Mouse (Mus musculus) left cerebral cortex, postnatal 25 days (tissue): Measurements from ENCODE around the gene Vipr1. TPM values are rescaled to one million over a fixed set of nuclear protein-coding genes. Genes with fewer than 3 reads are reported as not detected.
A peak's percentile ranks its signal among the peaks of the same experiment; 100 is the strongest.
"Not testable (repeated sequence)": the region's sequence is repeated elsewhere in the genome, so short reads cannot be mapped to it uniquely, and the experiment has no call there.

ENCODE experiments used
- DNase-seq, 2 experiments: peaks; one replicate each; pipeline ENCODE4 v3.0.0; 2022; ENCODE audit warnings: low spot score in 2 of 2, mixed read lengths in 1 of 2
- intact Hi-C: fragments of 180-260 bp; cut with DNase I; formaldehyde crosslinking; loops from one replicate; pipeline ENCODE4 v1.15.1; 2025
- total RNA-seq, 2 experiments: library from RNA; stranded (reverse); gene quantifications; 2 replicates each; pipeline ENCODE4 v1.2.3; 2021

The Vipr1 gene
- total RNA-seq, result 10 to 100 TPM; 22.2 to 26.2 TPM

- intact Hi-C loops, result loop anchor here (1.0 kb wide), 2 partner anchors 25 to 77 kb away; partner anchors contain the start of gene Nktr
- peak; percentile 85 to 92 for DNase-seq
Observed at GRCm38 (mm10) chr9:121642401-121643181, at the start of gene Vipr1. Gene Vipr1, plus strand, starts transcription at chr9:121642716.

DNA sequence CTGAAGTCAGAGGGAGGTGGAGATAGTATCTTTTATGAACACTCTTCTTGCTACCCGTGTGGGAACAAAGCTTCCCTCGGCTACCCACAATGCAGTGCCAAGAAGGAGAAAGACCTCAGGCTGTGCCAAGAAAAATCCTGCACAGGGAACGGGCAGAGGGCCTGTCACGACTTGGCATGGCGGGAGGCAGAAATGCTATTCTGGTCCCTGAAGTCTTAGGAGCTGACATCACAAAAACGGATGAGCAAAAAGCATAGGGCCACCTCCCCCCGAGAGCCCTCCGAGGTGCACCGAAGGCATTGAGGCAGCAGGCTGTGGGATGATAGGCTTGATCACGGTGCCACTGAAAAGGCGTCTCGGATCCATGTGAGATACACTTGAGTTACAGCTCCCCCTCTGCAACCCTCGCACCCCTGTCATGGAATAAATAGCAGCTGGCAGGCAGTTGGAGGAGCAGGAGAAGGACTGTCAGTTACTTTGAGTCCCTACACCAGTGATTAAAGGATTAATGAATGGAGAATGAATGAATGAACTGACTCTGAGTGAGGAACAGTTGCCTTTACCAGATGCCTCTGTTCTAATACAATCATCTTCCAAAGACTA lies 49.5 kb upstream of the Vipr1 start:
- DNase-seq, result peak; percentile 30 to 69
- intact Hi-C loops, result no loop called here

DNA sequence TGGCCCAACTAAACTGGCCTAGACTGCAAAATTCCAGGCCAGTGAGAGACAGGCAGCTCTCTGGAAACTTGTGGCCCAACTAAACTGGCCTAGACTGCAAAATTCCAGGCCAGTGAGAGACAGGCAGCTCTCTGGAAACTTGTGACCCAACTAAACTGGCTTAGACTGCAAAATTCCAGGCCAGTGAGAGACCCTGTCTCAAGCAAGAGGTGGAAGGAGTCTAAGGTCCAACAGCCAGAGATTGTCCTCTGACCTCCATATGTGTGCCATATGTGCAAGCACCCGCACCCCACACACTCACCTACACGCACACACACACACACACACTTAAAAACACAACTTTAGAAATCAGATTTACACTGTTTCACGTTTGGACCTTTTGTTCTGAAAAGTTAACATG lies 48.7 kb upstream of the Vipr1 start:
- DNase-seq, intact Hi-C loops: not testable (repeated sequence)

- no peak for DNase-seq
- intact Hi-C loops, result no loop called here
Observed at GRCm38 (mm10) chr9:121594771-121595170, 47.7 kb upstream of the Vipr1 start.

GRCm38 (mm10) chr9:121598106-121598505 lies 44.4 kb upstream of the Vipr1 start:
- intact Hi-C loops, result no loop called here

GRCm38 (mm10) chr9:121599551-121599950 lies 43.0 kb upstream of the Vipr1 start:
- intact Hi-C loops, result no loop called here
- DNase-seq, result peak in 1 of 2 experiments; percentile 55

More at GRCm38 (mm10) chr9:121598106-121598505, 44.4 kb upstream of the Vipr1 start:
- DNase-seq, result no peak

- intact Hi-C loops, result loop anchor here (1.0 to 5.0 kb wide), 5 partner anchors 43 to 213 kb away; partner anchors contain the start of gene Cck
- DNase-seq, result peak; percentile 63 to 94
Observed at GRCm38 (mm10) chr9:121600201-121600860, 42.2 kb upstream of the Vipr1 start.

GRCm38 (mm10) chr9:121600861-121601427 lies 41.6 kb upstream of the Vipr1 start:
- intact Hi-C loops, result loop anchor here (1.0 to 5.0 kb wide), 5 partner anchors 44 to 214 kb away; partner anchors contain the start of gene Cck
- peak; percentile 57 to 88 for DNase-seq

- no peak for DNase-seq
- intact Hi-C loops, result loop anchor here (5.0 kb wide), 1 partner anchor 215 kb away; no protein-coding TSS in a partner anchor
Observed at GRCm38 (mm10) chr9:121602381-121602780, 40.1 kb upstream of the Vipr1 start.

DNA sequence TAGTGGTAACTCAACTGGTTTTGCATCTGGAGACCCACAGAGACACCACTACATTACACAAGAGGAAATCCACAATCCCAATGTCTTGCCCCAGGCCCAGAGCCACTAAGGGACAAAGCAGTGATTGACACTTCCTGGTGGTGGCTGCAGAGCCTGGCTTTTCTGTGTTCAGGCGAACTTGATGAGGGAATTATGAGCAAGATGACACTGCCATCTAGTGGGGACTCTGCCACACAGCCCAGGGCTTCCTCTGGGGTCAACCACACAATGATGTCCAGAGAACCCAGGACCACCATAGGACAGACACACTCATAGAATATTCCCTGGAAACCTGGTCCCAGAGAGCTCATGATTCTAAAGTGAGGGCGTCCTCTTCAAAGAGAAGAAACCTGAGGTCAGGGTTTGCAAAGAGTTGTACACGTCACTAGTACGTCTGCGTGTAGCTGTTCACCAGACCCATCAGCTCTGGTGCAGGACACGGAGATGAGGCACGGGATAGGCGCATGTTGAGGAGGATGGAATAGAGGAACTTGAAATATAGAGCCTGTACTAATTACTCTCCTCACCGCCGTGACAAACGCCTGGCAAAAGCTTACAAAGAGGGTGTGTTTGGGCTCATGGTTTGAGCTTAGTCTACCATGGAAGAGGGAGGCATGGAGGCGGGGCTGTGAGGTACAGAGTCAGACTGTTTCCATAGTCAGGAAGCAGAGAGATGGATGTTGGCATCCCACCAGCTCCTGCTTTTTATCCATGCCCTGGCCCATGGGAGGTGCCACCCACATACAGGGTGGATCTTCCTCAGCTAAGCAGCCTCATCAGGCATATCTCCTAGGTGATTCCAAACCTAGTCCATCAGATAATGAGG lies 36.9 kb upstream of the Vipr1 start:
- intact Hi-C loops, result loop anchor here (1.0 to 5.0 kb wide), 2 partner anchors 126 to 358 kb away; no protein-coding TSS in a partner anchor

DNA sequence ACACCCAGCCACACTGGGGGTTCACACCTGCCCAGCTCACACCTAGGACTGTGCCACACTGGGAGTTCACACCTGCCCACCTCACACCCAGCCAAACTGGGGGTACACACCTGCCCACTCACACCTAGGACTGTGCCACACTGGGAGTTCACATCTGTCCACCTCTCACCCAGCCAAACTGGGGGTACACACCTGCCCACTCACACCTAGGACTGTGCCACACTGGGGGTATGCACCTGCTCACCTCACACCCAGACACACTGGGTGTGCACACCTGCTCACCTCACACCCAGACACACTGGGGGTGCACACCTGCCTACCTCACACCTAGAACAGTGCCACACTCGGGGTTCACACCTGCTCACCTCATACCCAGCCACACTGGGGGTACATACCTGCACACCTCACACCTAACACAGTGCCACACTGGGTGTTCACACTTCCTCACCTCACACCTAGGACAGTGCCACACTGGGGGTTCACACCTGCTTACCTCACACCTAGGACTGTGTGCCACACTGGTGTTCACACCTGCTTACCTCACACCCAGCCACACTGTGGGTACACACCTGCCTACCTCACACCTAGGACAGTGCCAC lies 35.9 kb upstream of the Vipr1 start:
- intact Hi-C loops, result loop anchor here (5.0 kb wide), 1 partner anchor 359 kb away; no protein-coding TSS in a partner anchor
- DNase-seq, result no peak

More for the DNA sequence above, 36.9 kb upstream of the Vipr1 start:
- DNase-seq, result peak; percentile 85

- DNase-seq, result no peak
- intact Hi-C loops, result loop anchor here (5.0 kb wide), 1 partner anchor 362 kb away; no protein-coding TSS in a partner anchor
Observed at GRCm38 (mm10) chr9:121609381-121609780, 33.1 kb upstream of the Vipr1 start.

- no peak for DNase-seq
- intact Hi-C loops, result no loop called here
Observed at GRCm38 (mm10) chr9:121613192-121613591, 29.3 kb upstream of the Vipr1 start.

GRCm38 (mm10) chr9:121614241-121614757 lies 28.2 kb upstream of the Vipr1 start:
- intact Hi-C loops, result no loop called here
- DNase-seq, result no peak

DNA sequence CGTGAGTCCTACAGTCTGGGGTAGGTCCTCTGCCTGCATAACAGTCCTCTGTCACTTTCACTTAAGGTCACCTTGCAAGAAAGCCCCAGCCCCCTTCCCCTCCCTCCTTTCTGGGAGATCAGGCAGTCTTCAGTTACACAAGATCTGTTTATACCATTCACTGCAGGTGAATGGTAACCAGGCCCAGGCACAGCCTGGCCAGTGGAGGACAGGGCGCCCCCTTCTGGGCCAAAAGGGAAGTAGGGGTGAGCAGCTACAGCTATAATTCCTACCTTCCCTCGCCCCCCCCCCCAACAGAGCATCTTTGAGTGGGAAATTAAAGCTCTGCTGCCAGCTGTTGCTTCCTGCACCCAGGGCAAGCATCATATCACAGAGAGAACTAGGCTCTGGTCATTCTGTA lies 26.0 kb upstream of the Vipr1 start:
- DNase-seq, result no peak
- intact Hi-C loops, result no loop called here

DNA sequence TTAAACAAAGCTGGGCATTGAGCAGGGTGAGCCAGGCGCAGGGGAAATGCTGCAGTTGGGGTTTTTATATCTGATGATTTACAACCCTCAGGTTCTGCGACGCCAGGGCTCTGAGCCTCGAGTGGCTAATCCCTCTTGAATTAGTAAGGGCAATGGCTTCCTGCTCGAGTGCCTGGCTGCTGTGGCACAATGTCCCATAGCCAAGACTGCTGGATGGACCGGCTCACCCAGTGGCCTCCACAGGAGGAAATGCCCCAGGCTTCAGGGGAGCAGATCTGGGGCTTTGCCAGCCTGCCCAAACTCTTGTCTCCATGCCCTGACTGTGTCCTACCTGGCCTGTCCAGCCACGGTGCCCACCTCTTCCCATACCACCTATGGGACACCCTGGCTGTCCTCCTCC lies 23.1 kb upstream of the Vipr1 start:
- DNase-seq, result no peak
- intact Hi-C loops, result no loop called here

GRCm38 (mm10) chr9:121623235-121623634 lies 19.3 kb upstream of the Vipr1 start:
- DNase-seq, result no peak
- intact Hi-C loops, result no loop called here

DNA sequence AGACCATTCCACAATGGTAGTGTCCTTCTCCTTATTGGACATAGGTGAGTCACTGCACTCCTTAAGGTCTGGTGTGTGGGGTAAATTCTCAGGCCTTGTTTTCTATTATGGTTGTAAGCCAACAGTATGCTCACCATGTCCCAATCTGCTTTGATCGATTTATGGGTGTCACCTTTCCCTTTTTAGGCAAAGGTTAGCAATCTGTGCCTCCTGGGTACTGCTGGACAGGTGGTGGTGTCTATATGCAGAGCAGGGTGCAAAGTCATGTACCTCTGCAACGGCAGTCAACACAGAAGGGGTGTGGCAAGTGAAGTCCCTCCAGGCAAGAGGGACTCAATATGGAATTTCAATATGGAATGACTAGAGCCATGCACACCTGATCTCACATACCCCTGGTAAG lies 17.6 kb upstream of the Vipr1 start:
- intact Hi-C loops, result no loop called here
- DNase-seq, result no peak
